Mouse (Mus musculus): ENCODE measurements at regions not wholly inside any gene's neighbourhood (a gene's known extent, or its start where the extent isn't known, plus 50 kb on each side); places are given as distances from the start of the nearest gene placed in this dataset.
A peak's percentile ranks its signal among the peaks of the same experiment; 100 is the strongest.

DNA sequence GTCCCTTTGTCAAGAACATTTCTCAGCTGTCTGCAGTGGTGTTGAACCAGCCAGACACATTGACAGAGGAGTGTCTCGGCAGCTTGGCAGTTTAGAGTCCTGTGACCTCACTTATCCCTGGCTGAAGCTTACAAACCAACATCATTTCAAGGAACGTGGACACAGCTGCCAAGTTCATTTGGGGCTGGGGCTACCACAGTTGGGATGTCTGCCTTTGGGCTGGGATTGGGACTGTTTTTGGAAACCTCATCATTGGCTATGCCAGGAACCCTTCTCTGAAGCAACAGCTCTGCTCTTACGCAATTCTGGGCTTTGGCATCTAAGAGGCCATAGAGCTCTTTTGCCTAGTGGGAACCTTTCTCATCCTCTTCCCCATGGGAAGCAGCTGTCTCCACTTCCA is 200.4 kb downstream of the Gm15262 start:
- peak; percentile 41 to 73 for DNase-seq

DNA sequence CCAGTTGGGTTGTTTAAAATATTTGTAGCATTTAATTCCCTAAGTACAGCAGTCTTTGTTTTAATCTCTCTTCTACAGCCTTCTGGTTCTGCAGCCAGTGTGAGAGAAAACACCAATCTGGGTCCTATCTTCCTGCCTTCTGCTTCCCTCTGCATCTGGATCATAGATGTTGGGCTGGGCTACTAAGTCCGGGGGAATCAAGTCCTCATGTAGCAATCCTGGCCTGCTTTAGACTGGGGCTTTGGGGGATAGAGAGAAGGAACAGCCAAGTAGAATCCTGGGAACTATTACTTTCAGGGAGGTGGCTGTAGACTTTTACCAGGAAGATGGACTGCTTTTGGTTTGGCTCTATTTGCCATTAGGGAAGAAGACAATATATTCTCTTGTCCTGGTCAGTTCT is 205.5 kb upstream of the Rai2 start:
- DNase-seq = peak; percentile 5 to 21

DNA sequence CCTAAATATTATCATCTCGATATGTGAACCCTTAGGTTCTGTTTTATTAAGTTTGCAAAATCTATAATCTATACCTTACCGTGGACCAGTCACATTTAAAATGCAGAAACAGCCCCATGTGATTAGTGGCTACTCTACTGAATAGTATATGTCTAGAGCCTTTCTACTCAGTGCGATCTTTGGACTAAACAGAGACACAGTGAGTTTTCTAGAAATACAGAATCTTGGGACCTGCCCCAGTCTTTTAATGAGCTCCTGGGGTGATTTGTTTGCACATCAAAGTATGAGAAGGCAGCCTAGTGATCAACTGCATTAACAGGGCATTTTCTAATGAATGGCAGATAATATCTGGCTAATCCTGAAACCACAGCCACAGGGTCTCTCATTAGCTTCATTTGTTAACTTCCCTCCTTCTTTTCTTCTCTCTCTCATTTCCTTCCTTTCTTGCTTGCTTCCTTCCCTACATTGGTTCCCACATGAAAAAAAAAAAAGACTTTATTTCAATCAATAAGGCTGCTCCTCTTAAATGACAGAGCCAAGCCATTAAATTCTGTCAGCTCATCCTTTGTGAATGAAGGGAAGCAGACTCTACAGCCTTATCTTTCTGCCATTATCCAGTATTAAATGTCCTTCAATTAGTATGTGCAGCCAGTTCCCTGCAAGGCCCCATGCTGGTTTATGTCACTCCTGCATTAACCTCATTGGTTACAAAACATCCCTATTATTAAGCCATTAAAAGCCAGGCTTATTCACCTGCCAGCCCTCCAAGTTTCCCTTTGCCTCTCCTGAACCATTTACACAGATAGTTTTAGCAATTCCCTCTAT is 193.2 kb upstream of the Rai2 start:
- no peak for DNase-seq

DNA sequence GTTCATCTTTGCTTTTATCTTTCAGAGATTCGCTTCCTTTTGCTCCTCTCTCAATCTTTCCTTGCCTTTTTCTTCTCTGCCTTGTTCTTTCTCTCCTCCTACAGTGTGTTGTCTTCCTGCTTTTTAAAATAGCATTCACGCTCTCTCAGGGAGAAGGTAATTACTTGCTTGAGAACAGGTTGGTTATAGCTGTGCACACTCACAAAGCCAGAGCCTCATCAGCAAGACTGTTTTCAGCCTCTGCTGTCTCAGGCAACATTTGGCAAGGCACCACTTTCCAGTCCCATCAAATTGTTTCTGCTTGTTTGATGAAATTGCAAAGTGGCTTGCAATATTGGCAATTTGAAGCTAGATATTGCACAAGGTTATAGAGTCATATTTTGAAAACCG is 192.6 kb upstream of the Rai2 start:
- no peak for DNase-seq

DNA sequence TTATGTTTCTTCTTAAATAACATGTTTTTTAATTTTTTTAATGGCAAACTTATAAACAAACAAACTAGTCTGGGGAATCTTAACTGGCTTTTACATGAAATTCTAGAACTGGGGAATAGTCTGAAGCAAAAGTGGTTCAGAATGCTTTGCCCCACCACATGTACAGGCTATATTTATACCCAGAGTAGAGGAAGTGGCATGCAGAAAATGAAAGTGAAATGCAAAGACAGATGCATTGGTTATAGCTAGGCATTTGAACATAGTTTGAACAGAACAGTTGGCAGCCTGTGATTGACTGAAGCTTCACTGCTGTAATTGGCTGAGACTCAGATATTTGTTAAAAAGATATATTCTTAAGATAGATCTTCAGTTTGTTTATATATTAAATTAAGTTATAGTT is 179.6 kb upstream of the Rai2 start:
- peak in 1 of 2 experiments; percentile 1 for DNase-seq

DNA sequence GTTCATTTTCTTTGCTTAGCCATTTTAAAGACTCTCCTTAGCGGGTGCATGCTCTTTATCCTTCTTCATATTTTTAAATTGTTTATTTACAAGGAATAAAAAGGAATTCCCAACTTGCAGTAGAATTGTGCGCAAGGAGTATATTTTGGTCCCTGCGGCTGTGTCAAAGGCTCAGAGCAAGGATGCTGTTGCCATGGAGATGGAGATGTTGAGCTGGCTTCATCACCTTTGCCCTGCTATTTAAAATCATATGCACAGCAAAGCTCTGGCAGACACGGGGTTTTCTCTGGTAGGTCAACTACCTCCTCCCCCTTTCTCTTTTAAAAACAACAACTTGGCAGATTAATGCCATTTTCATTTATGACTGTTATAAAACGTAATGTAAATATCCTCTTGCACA is 160.0 kb upstream of the Rai2 start:
- no peak for DNase-seq

DNA sequence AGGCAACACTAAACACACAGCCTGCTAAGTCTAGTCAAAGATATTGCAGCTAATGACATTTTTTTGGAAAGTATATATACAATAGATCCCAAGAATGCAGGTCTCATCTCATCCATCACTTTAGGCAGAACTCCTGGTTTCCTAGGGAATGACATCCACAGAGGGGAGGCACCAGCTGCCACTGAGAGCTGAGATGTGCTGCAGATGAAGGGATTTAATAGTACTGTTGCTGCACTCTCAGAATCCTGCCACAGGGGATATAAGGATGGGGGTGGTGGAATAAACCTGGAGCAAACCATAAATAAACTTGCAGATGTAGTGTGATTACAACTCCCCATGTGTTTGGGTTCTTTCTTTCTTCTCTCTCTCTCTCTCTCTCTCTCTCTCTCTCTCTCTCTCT is 158.4 kb upstream of the Rai2 start:
- DNase-seq = no peak

DNA sequence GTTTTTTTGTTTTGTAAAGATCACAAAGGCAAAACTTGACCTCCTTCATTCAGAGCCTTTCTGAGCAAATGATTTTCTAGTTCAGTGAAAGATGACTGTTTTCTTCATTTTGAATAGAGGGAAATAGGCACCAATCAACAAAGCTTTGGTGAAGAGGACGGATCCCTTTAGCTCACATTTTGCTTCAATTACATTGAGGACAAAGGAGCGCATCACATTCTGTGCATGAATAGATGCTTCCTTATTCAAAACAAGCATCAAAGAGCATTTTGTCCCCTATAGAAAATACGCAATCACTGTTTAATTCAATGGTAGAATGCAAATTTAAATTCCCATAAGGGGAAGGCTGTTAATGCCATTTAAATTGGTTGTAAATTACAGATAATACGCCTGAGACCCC is 150.4 kb upstream of the Rai2 start:
- no peak for DNase-seq

DNA sequence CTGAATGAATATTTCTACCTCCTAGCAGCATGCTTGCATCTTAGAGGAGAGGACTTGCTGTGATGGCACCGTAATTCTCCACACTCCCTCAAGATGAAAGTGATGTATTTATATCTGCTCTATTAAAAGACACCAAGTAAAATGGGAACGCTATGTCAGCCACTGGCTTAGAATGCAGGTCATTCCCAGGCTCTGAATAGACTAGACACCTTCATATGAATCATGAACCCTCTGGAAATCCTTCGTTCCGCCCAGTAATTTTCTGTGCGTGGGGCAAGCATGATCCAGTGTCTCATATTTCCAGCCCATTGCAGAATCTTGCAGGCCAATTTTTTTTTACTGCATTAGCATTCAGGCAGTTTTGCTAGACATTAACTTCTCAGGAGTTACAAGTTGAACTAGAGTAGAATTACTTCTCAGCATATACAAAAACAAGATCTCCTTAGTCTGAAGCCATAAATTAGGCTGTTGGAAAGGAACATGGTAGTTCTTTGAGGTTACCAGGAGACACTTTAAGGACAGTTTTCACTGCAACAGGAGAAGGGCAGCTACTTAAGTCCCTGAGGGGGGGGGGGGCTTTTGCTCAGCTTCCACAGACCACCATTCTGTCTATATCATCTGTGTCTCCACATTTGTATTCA is 134.7 kb upstream of the Rai2 start:
- peak; percentile 20 to 23 for DNase-seq

- DNase-seq = no peak
Observed at GRCm38 (mm10) chrX:161583872-161584271, 133.0 kb upstream of the Rai2 start.

- DNase-seq = no peak
Observed at GRCm38 (mm10) chrX:161633869-161634268, 83.0 kb upstream of the Rai2 start.

- peak in 1 of 2 experiments; percentile 2 for DNase-seq
Observed at GRCm38 (mm10) chrX:161634342-161634741, 82.5 kb upstream of the Rai2 start.

- DNase-seq = peak; percentile 12 to 14
Observed at GRCm38 (mm10) chrX:161635678-161636077, 81.2 kb upstream of the Rai2 start.

DNA sequence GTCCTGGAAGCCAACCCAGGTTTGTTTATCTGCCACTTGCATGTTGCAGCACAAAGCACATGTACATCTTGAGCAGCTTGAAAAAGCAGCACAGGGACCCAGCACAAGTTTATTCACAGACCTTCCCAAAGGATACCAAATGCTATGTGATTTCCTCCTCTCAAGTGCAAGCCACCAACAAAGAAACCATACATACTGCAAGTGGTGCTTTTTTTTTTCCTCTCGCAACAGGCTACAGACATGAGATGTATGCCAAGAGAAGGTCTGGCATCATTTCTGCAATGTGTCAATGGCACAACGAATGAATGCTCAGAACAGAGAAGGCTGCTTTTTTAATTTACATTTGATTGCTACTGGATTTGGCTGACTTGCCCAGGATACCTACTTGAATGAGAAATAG is 63.8 kb upstream of the Rai2 start:
- DNase-seq = no peak

- DNase-seq = no peak
Observed at GRCm38 (mm10) chrX:161660106-161660505, 56.8 kb upstream of the Rai2 start.

GRCm38 (mm10) chrX:161661936-161662335 is 54.9 kb upstream of the Rai2 start:
- no peak for DNase-seq

All from heart, adult 18-20 months (tissue).